Mouse (Mus musculus): Measurements from ENCODE around the gene Gm29106.
"Not testable (repeated sequence)": the region's sequence is repeated elsewhere in the genome, so short reads cannot be mapped to it uniquely, and the experiment has no call there.

The Gm29106 gene

DNA sequence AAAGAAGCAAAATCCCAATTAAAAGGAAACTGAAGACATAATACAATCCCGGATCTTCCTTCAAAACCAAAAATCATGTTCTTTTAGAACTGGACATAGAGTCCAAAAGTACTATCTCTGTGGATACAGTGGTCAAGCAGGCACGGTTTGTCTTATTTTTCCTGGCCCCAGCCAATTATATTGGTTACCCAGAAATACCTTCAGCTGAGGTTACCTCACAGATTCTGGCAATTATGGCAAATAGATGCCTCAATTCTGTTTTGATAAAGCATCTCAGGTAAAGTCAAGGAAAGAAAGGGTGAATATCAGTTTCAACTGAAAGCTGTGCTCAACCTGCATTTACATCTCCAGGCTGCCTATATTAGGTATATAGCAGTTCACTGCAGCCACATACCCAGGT lies at the start of gene Gm29106:
Gene Gm29106, plus strand, starts transcription at position 301 of the 400 bp plus-strand sequence.
- not testable (repeated sequence) for DNase-seq (ENCODE audit: extremely low read depth, low read depth, low spot score)

GRCm38 (mm10) chr1:118228540-118228939 lies 52.2 kb downstream of the Gm29106 start:
- no peak for DNase-seq (ENCODE audit: extremely low read depth, low read depth, low spot score)

DNA sequence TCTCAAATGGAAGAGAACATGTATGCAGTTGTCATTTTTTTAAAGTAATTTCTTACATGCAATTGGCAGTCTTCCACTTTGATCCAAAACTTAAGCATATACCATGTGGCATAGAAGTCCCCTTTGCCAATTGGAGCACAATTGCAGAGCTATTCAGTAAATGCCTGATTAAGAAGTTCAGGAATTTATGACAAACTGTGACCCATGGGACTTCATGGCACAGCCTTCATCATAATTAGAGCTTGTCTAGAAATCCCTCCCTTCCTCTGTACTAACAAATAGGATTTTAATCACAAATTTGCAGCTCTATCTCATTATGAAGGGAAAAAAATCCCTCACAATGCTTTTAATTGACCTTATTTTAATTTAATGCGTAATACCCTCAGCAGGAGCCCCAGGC lies 59.7 kb downstream of the Gm29106 start:
- no peak for DNase-seq (ENCODE audit: extremely low read depth, low read depth, low spot score)
